Mouse (Mus musculus): Measurements from ENCODE around the gene Olfr1217.
"Not testable (repeated sequence)": the region's sequence is repeated elsewhere in the genome, so short reads cannot be mapped to it uniquely, and the experiment has no call there.

Olfr1217 gene

GRCm38 (mm10) chr2:89031965-89032364, at the start of gene Olfr1217:
Olfr1217 (minus strand) TSS chr2:89032065.
- no peak for DNase-seq (ENCODE audit: low spot score)

- DNase-seq (ENCODE audit: low spot score), result no peak
These were observed 49.6 kb upstream of the Olfr1217 start for GRCm38 (mm10) chr2:89081487-89081886.

- DNase-seq (ENCODE audit: low spot score), result no peak
These were observed 29.2 kb upstream of the Olfr1217 start, which contains the start of gene Olfr1218 for GRCm38 (mm10) chr2:89061087-89061486. Olfr1218 (minus strand) TSS chr2:89061187.

GRCm38 (mm10) chr2:89021436-89021835, 10.4 kb downstream of the Olfr1217 start:
- DNase-seq (ENCODE audit: low spot score), result not testable (repeated sequence)

- DNase-seq (ENCODE audit: low spot score), result no peak
These were observed 13.6 kb downstream of the Olfr1217 start, which contains the start of gene Olfr1216 for GRCm38 (mm10) chr2:89018240-89018639. Olfr1216 (minus strand) TSS chr2:89018340.

GRCm38 (mm10) chr2:89006873-89007272, 25.0 kb downstream of the Olfr1217 start, which contains the start of gene Olfr1215:
Olfr1215 (minus strand) TSS chr2:89006973.
- no peak for DNase-seq (ENCODE audit: low spot score)

GRCm38 (mm10) chr2:88992553-88992952, 39.3 kb downstream of the Olfr1217 start, which contains the start of gene Olfr1214:
Olfr1214 (minus strand) TSS chr2:88992653.
- no peak for DNase-seq (ENCODE audit: low spot score)

- no peak for DNase-seq (ENCODE audit: low spot score)
These were observed 51.7 kb downstream of the Olfr1217 start, which contains the start of gene Gm13762 for GRCm38 (mm10) chr2:88980181-88980580. Gm13762 (minus strand) TSS chr2:88980281.

Data from embryo, embryonic 10 days (tissue).